Mouse (Mus musculus): ENCODE measurements around the gene Ptprj.

DNA sequence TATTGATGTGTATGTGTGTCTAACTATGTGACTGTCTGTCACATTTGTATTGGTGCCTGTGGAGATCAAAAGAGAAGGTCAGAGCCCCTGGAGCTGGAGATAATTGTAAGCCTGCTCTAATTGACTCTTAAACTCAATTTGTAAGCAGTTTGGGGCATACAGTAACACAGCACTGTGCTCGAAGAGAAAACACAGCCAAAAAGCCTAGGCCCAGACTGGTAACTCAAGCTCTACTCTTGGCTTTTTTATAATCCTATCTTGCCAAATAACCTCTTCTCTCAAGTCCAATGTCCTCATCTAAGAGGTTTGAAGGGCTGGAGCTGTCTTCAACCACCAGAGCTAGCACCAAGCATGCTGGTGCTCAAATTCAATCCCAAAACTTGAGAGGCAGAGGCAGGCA is 3.5 kb downstream of the Ptprj start:
- TF ChIP-seq CTCF (IDR thresholded peaks at IDR 0.05; ENCODE audit: borderline replicate concordance, insufficient read depth, low read depth, low read length), result no peak
- no peak for TF ChIP-seq POLR2A (IDR thresholded peaks at IDR 0.05; ENCODE audit: borderline replicate concordance, insufficient read depth, low read length)

Measured in cerebellum, adult 2 months (tissue).